ENCODE assay signal across 20 mouse cellular contexts in genomic region chr6:41775721-41776120, GRCm38 (mm10). TPM values are rescaled to one million over a fixed set of nuclear protein-coding genes. Genes with fewer than 3 reads are reported as not detected.
A peak's percentile ranks its signal among the peaks of the same experiment; 100 is the strongest.
DNase-seq lines count a peak whose midpoint lies in the region; ATAC-seq and TF ChIP-seq lines count a peak whose summit lies in the region.
"Had no signal": no experiment of that assay in that cellular context is flagged by ENCODE, and none has a peak within 500 bp of the region (broad histone marks: within the 10 kb centered on the region; RNA-seq: fewer than 3 reads in every experiment).

No protein-coding gene starts in this region.

- TF ChIP-seq CTCF in lung, embryonic 14.5 days (IDR thresholded peaks at IDR 0.05; ENCODE audit: low read depth): no peak
- TF ChIP-seq CTCF in lung, postnatal 0 days (IDR thresholded peaks at IDR 0.05): no peak
- no peak for TF ChIP-seq CTCF in stomach, postnatal 0 days (IDR thresholded peaks at IDR 0.05; ENCODE audit: low read depth)

- DNase-seq in lung, embryonic 14.5 days: peak; percentile 2
- no peak for DNase-seq in lung, postnatal 0 days (ENCODE audit: low spot score)
- peak; percentile 52 to 89 for DNase-seq in frontal cortex, postnatal 36 days (ENCODE audit: low spot score in 2 of 2)
- DNase-seq in left cerebral cortex, postnatal 10 days (ENCODE audit: extremely low spot score in 1 of 2, low spot score in 2 of 2): peak; percentile 64 to 84
- peak; percentile 59 for DNase-seq in right cerebral cortex, postnatal 4 days
- DNase-seq in stomach, postnatal 0 days (ENCODE audit: low spot score): no peak
- DNase-seq in kidney, adult 18-20 months: no peak
- no peak for DNase-seq in heart, postnatal 36 days
- DNase-seq: gastrocnemius, postnatal 14 days; kidney, adult 2 months; liver, embryonic 13.5 days had no signal

- no peaks in the 10 kb centered on the region for H3K27me3 ChIP-seq in lung, embryonic 14.5 days (ENCODE audit: insufficient read depth, low read length)
- no peaks in the 10 kb centered on the region for H3K27me3 ChIP-seq in lung, postnatal 0 days (replicated peaks; ENCODE audit: insufficient read depth, low read length)
- H3K27me3 ChIP-seq in stomach, postnatal 0 days (ENCODE audit: control insufficient read depth, insufficient read depth, low read length): no peaks in the 10 kb centered on the region
- H3K27me3 ChIP-seq: embryonic facial prominence, embryonic 15.5 days; liver, embryonic 13.5 days; midbrain, embryonic 12.5 days; neural tube, embryonic 12.5 days had no signal

- intact Hi-C loops in left cerebral cortex, postnatal 10 days (cut with DNase I): no loop called here
- intact Hi-C loops in heart, postnatal 36 days (cut with DNase I): no loop called here

- H3K9me3 ChIP-seq in lung, embryonic 14.5 days (ENCODE audit: low read depth, low read length): no peaks in the 10 kb centered on the region
- no peaks in the 10 kb centered on the region for H3K9me3 ChIP-seq in lung, postnatal 0 days (ENCODE audit: low read length)
- H3K9me3 ChIP-seq in stomach, postnatal 0 days (ENCODE audit: control insufficient read depth, low read length): no peaks in the 10 kb centered on the region
- H3K9me3 ChIP-seq: embryonic facial prominence, embryonic 15.5 days; liver, embryonic 13.5 days; midbrain, embryonic 12.5 days; neural tube, embryonic 12.5 days had no signal

- H3K27ac ChIP-seq in lung, embryonic 14.5 days (ENCODE audit: low read depth): no peak overlapping the region
- H3K27ac ChIP-seq in lung, postnatal 0 days (ENCODE audit: low read length): no peak overlapping the region
- H3K27ac ChIP-seq in stomach, postnatal 0 days (replicated peaks): no peak overlapping the region
- H3K27ac ChIP-seq: embryonic facial prominence, embryonic 15.5 days; hindbrain, embryonic 14.5 days; liver, embryonic 13.5 days; midbrain, embryonic 12.5 days; neural tube, embryonic 12.5 days had no signal

- 65% methylated on average over 6 of the region's 6 CpGs for WGBS in lung, embryonic 14.5 days
- WGBS in lung, postnatal 0 days: 66% methylated on average over 6 of the region's 6 CpGs
- 64% methylated on average over 6 of the region's 6 CpGs for WGBS in stomach, postnatal 0 days

- no peaks in the 10 kb centered on the region for H3K36me3 ChIP-seq in lung, embryonic 14.5 days (ENCODE audit: insufficient read depth)
- H3K36me3 ChIP-seq in lung, postnatal 0 days (ENCODE audit: insufficient read depth, low read length): no peaks in the 10 kb centered on the region
- H3K36me3 ChIP-seq in stomach, postnatal 0 days (ENCODE audit: control insufficient read depth, insufficient read depth, low read length): no peaks in the 10 kb centered on the region
- H3K36me3 ChIP-seq: embryonic facial prominence, embryonic 15.5 days; liver, embryonic 13.5 days; midbrain, embryonic 12.5 days; neural tube, embryonic 12.5 days had no signal

- no peak overlapping the region for H3K9ac ChIP-seq in lung, embryonic 14.5 days
- no peak overlapping the region for H3K9ac ChIP-seq in lung, postnatal 0 days (replicated peaks; ENCODE audit: low read depth)
- H3K9ac ChIP-seq in stomach, postnatal 0 days (ENCODE audit: low read length): no peak overlapping the region
- H3K9ac ChIP-seq: embryonic facial prominence, embryonic 15.5 days; hindbrain, embryonic 14.5 days; liver, embryonic 13.5 days; midbrain, embryonic 12.5 days; neural tube, embryonic 12.5 days had no signal

- TF ChIP-seq EP300 in lung, postnatal 0 days (IDR thresholded peaks at IDR 0.05): no peak
- TF ChIP-seq EP300 in stomach, postnatal 0 days (optimal IDR thresholded peaks at IDR 0.05): no peak

- ATAC-seq in lung, embryonic 14.5 days (ENCODE audit: insufficient read depth): no peak
- ATAC-seq in lung, postnatal 0 days: no peak
- no peak for ATAC-seq in stomach, postnatal 0 days (ENCODE audit: low FRiP score, low TSS enrichment)
- ATAC-seq: activated CD4-positive, CD25-positive, alpha-beta regulatory T cell, adult 4 months had no signal

- H3K4me2 ChIP-seq in lung, embryonic 14.5 days: no peak overlapping the region
- no peak overlapping the region for H3K4me2 ChIP-seq in lung, postnatal 0 days (replicated peaks; ENCODE audit: low read depth, low read length)
- H3K4me2 ChIP-seq in stomach, postnatal 0 days (replicated peaks; ENCODE audit: low read depth): no peak overlapping the region
- H3K4me2 ChIP-seq: embryonic facial prominence, embryonic 15.5 days; hindbrain, embryonic 14.5 days; liver, embryonic 13.5 days; midbrain, embryonic 12.5 days; neural tube, embryonic 12.5 days had no signal

- no peak overlapping the region for H3K4me3 ChIP-seq in lung, embryonic 14.5 days (ENCODE audit: low read depth, low read length)
- no peak overlapping the region for H3K4me3 ChIP-seq in lung, postnatal 0 days (ENCODE audit: low read depth, low read length)
- H3K4me3 ChIP-seq in stomach, postnatal 0 days (ENCODE audit: low read depth, low read length): no peak overlapping the region
- H3K4me3 ChIP-seq: embryonic facial prominence, embryonic 15.5 days; liver, embryonic 13.5 days; midbrain, embryonic 12.5 days; neural tube, embryonic 12.5 days had no signal

- H3K4me1 ChIP-seq in lung, embryonic 14.5 days (ENCODE audit: insufficient read depth): no peaks in the 10 kb centered on the region
- no peaks in the 10 kb centered on the region for H3K4me1 ChIP-seq in lung, postnatal 0 days (ENCODE audit: insufficient read depth, low read depth, low read length)
- no peaks in the 10 kb centered on the region for H3K4me1 ChIP-seq in stomach, postnatal 0 days (replicated peaks; ENCODE audit: control insufficient read depth, insufficient read depth)
- H3K4me1 ChIP-seq: embryonic facial prominence, embryonic 15.5 days; liver, embryonic 13.5 days; midbrain, embryonic 12.5 days; neural tube, embryonic 12.5 days had no signal

RNA-seq across cellular contexts. Expression of gene Olfr459, which starts 0.7 kb away (rescaled TPM):
- polyA plus RNA-seq in lung, embryonic 14.5 days (2014; fragmentation: Nextera tagmentation; extraction: Ambion mirVana): not detected in 2 replicates
- not detected in 2 replicates for polyA plus RNA-seq in lung, postnatal 0 days (2015; fragmentation: Nextera tagmentation; extraction: Ambion mirVana)
- total RNA-seq in left cerebral cortex, postnatal 10 days (2021): not detected
- polyA plus RNA-seq in stomach, postnatal 0 days (2015; fragmentation: Nextera tagmentation; extraction: Ambion mirVana): not detected in 2 replicates
- not detected for total RNA-seq in heart, postnatal 36 days (2021)
- total RNA-seq: gastrocnemius, postnatal 14 days; layer of hippocampus, postnatal 25 days had no signal
- polyA plus RNA-seq: embryonic facial prominence, embryonic 15.5 days; heart, embryonic 14.5 days; hindbrain, embryonic 14.5 days; kidney, adult 2 months; liver, embryonic 13.5 days; midbrain, embryonic 12.5 days; neural tube, embryonic 12.5 days; stomach, embryonic 14.5 days; urinary bladder, adult 2 months had no signal

Comparison
In these comparisons a context has a peak if more than half of its experiments do, and no peak if none do; other contexts are left out.
1. DNase-seq: peak in lung, embryonic 14.5 days (single experiment), frontal cortex, postnatal 36 days (2 of 2), left cerebral cortex, postnatal 10 days (2 of 2) and right cerebral cortex, postnatal 4 days (single experiment); none in lung, postnatal 0 days (single experiment), stomach, postnatal 0 days (single experiment), kidney, adult 18-20 months (single experiment) and heart, postnatal 36 days (0 of 2).